8 mouse cellular contexts compared by ENCODE assay signal in genomic region chrX:16619034-16619929, GRCm38 (mm10). TPM values are rescaled to one million over a fixed set of nuclear protein-coding genes. Genes with fewer than 3 reads are reported as not detected.
DNase-seq lines count a peak whose midpoint lies in the region; ATAC-seq and TF ChIP-seq lines count a peak whose summit lies in the region.

TSS of gene Maoa (plus strand) at chrX:16619698.

- WGBS in cerebellum, adult 2 months, result 5% methylated on average over 33 of the region's 33 CpGs
- 23% methylated on average over 33 of the region's 33 CpGs for WGBS in neural tube, embryonic 15.5 days
- WGBS in thymus, adult 2 months, result 3% methylated on average over 33 of the region's 33 CpGs

- peak within 1 kb of the TSS; percentile 90 for H3K4me3 ChIP-seq in cerebellum, adult 2 months (replicated peaks; ENCODE audit: insufficient read depth, low read depth, low read length)
- peak within 1 kb of the TSS; percentile 67 for H3K4me3 ChIP-seq in layer of hippocampus, adult 2 months
- H3K4me3 ChIP-seq in neural tube, embryonic 15.5 days (replicated peaks), result peak within 1 kb of the TSS; percentile 51
- H3K4me3 ChIP-seq in thymus, adult 2 months (ENCODE audit: control insufficient read depth, insufficient read depth, low read length), result peak within 1 kb of the TSS; percentile 58

- DNase-seq in NIH3T3 (ENCODE audit: low read depth), result peak; percentile 91
- DNase-seq in cerebellum, adult 2 months, result peak; percentile 74 to 79
- DNase-seq in layer of hippocampus, adult 2 months (ENCODE audit: low spot score in 2 of 2), result peak; percentile 73 to 82
- DNase-seq in lung, adult 18-20 months, result peak; percentile 81 to 86
- peak; percentile 40 for DNase-seq in thymus, adult 2 months

- ATAC-seq in frontal cortex, adult (ENCODE audit: low TSS enrichment), result peak; percentile 90
- ATAC-seq in hematopoietic stem cell, adult 5-6 weeks (replicated peaks in 1 of 2; ENCODE audit: insufficient read depth in 1 of 2, low FRiP score in 2 of 2, low TSS enrichment in 1 of 2, low read depth in 1 of 2, poor library complexity in 2 of 2, severe bottlenecking in 2 of 2), result peak; percentile 80 to 81
- peak; percentile 86 for ATAC-seq in neural tube, embryonic 15.5 days (ENCODE audit: low FRiP score)

- H3K36me3 ChIP-seq in neural tube, embryonic 15.5 days, result no peaks in the 10 kb centered on the region
- no peaks in the 10 kb centered on the region for H3K36me3 ChIP-seq in thymus, adult 2 months (ENCODE audit: control insufficient read depth, insufficient read depth, low read length)

- peak within 1 kb of the TSS; percentile 79 for H3K27ac ChIP-seq in cerebellum, adult 2 months (ENCODE audit: insufficient read depth, low read length)
- peak within 1 kb of the TSS; percentile 97 for H3K27ac ChIP-seq in layer of hippocampus, adult 2 months
- H3K27ac ChIP-seq in neural tube, embryonic 15.5 days (replicated peaks), result peak within 1 kb of the TSS; percentile 88
- no peak within 1 kb of the TSS for H3K27ac ChIP-seq in thymus, adult 2 months (ENCODE audit: control insufficient read depth, insufficient read depth, low read length)

- no peak for TF ChIP-seq CTCF in cerebellum, adult 2 months (IDR thresholded peaks at IDR 0.05; ENCODE audit: borderline replicate concordance, insufficient read depth, low read depth, low read length)
- TF ChIP-seq CTCF in layer of hippocampus, adult 2 months (conservative IDR thresholded peaks at IDR 0.05), result no peak
- TF ChIP-seq CTCF in thymus, adult 2 months (IDR thresholded peaks at IDR 0.05; ENCODE audit: borderline replicate concordance, control insufficient read depth, extremely low read depth, insufficient read depth, low read length, poor library complexity), result no peak

- TF ChIP-seq POLR2A in cerebellum, adult 2 months (IDR thresholded peaks at IDR 0.05; ENCODE audit: borderline replicate concordance, insufficient read depth, low read length), result peak; percentile 62; the same call in 1 of the 2 replicates
- no peak for TF ChIP-seq POLR2A in thymus, adult 2 months (IDR thresholded peaks at IDR 0.05; ENCODE audit: control insufficient read depth, extremely low read depth, insufficient read depth, low read length, poor library complexity)

- H3K27me3 ChIP-seq in cerebellum, adult 2 months (ENCODE audit: control insufficient read depth, insufficient read depth, low read length), result no peaks in the 10 kb centered on the region
- no peaks in the 10 kb centered on the region for H3K27me3 ChIP-seq in neural tube, embryonic 15.5 days (replicated peaks)
- no peaks in the 10 kb centered on the region for H3K27me3 ChIP-seq in thymus, adult 2 months (ENCODE audit: control insufficient read depth, insufficient read depth, low read length)

- H3K4me1 ChIP-seq in cerebellum, adult 2 months (ENCODE audit: control insufficient read depth, insufficient read depth, low read length), result no peaks in the 10 kb centered on the region
- no peaks in the 10 kb centered on the region for H3K4me1 ChIP-seq in neural tube, embryonic 15.5 days
- H3K4me1 ChIP-seq in thymus, adult 2 months (replicated peaks; ENCODE audit: control insufficient read depth, insufficient read depth, low read length), result peaks cover 4% of the 10 kb centered on the region; the same call in 1 of the 2 replicates

- H3K9ac ChIP-seq in neural tube, embryonic 15.5 days (replicated peaks), result peak within 1 kb of the TSS; percentile 62

- H3K9me3 ChIP-seq in neural tube, embryonic 15.5 days (replicated peaks), result no peaks in the 10 kb centered on the region

- peak within 1 kb of the TSS; percentile 63 for H3K4me2 ChIP-seq in neural tube, embryonic 15.5 days

RNA-seq across cellular contexts. Expression of gene Maoa, which starts in this region (rescaled TPM):
- 21.5 and 22.6 TPM in 2 replicates for polyA plus RNA-seq in cerebellum, adult 2 months (2012; rRNA removed)
- 10.3 and 10.7 TPM in 2 replicates for total RNA-seq in hematopoietic stem cell, adult 5-6 weeks (2017)
- 10 to 100 TPM; 16.8 to 17.3 TPM for total RNA-seq in layer of hippocampus, adult 2 months (2021)
- 23.2 TPM in 2 replicates for polyA plus RNA-seq in neural tube, embryonic 15.5 days (2015; fragmentation: Nextera tagmentation; extraction: Ambion mirVana)
- polyA plus RNA-seq in thymus, adult 2 months (2012; rRNA removed), result 0.93 and 0.97 TPM in 2 replicates

Comparison
In these comparisons a context has a peak if more than half of its experiments do, and no peak if none do; other contexts are left out.
1. RNA of gene Maoa (polyA plus RNA-seq): 23.2 TPM in neural tube, embryonic 15.5 days and 21.5 to 22.6 TPM in cerebellum, adult 2 months; 0.93 to 0.97 TPM in thymus, adult 2 months; every median in the first group is over 10 times any median in the second.
2. Peak in DNase-seq and H3K4me3 ChIP-seq in thymus, adult 2 months; RNA of the gene not detected or under 1 TPM.
3. DNase-seq: peak in every context shown above with its lines; median percentile 91 in NIH3T3; 84 in lung, adult 18-20 months; 78 in layer of hippocampus, adult 2 months; 76 in cerebellum, adult 2 months; 40 in thymus, adult 2 months.
4. Peak in every context shown above with its lines, with median percentiles within 50 percentile points of each other: H3K4me3 ChIP-seq and ATAC-seq.